Mouse (Mus musculus) thymus, adult 2 months (tissue): ENCODE results near the gene Gak.

ENCODE experiments used
- CTCF ChIP-seq: fragments of 200-500 bp; IDR thresholded peaks from 2 replicates; pipeline ENCODE4 v1.5.1; 2012; ENCODE audit warnings: mild to moderate bottlenecking, control low read depth, low read length, moderate library complexity, borderline replicate concordance; ENCODE audit not compliant: control insufficient read depth, poor library complexity, insufficient read depth; ENCODE audit errors: extremely low read depth
- POLR2A ChIP-seq: fragments of 200-500 bp; IDR thresholded peaks from 2 replicates; pipeline ENCODE4 v1.6.1; 2012; ENCODE audit warnings: mild to moderate bottlenecking, low read length, control low read depth, moderate library complexity; ENCODE audit not compliant: control insufficient read depth, poor library complexity, insufficient read depth; ENCODE audit errors: extremely low read depth

GRCm38 (mm10) chr5:108671757-108672156 is 42.2 kb upstream of the Gak start:
- TF ChIP-seq CTCF (no peak), POLR2A (no peak)
